Mouse (Mus musculus) left cerebral cortex, postnatal 14 days (tissue): ENCODE results near the gene Slc5a5. TPM values are rescaled to one million over a fixed set of nuclear protein-coding genes. Genes with fewer than 3 reads are reported as not detected.

Experiments
- DNase-seq, 2 experiments: peaks; one replicate each; pipeline ENCODE4 v3.0.0; 2021 to 2022; ENCODE audit warnings: low spot score in 2 of 2, mixed read lengths in 1 of 2
- intact Hi-C: fragments of 180-260 bp; cut with DNase I; formaldehyde crosslinking; loops from one replicate; pipeline ENCODE4 v1.15.1; 2025
- microRNA-seq, 2 experiments: library from miRNA; unstranded; fragments of <30 nt; microRNA quantifications; one replicate each; pipeline ENCODE4 v1.2.0; 2022
- total RNA-seq, 2 experiments: library from RNA; stranded (reverse); gene quantifications; 2 replicates each; pipeline ENCODE4 v1.2.3; 2021

Gene Slc5a5
- total RNA-seq, 2 experiments from 2014 or later: 8.4 to 10.3 TPM

DNA sequence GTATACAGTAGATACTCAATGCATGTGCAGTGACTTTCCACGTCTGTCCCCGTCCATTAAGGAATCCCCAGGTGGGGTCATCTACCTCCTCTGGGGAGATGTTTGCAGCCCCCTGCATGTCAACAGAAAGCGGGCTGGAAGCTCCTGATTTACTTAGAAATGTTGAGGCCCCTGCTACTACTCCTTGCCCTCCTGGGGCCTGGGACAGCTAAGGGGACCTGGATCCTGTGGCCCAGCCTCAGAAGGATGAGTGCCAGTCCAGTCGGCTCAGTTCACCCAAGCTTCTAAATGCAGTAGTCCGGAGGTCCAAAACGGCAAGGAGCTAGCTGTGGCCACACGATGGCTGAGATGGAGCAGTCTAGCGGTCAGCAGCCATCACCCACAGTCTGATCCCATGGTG, 48.6 kb downstream of the Slc5a5 start:
- no peak for DNase-seq
- intact Hi-C loops: loop anchor here (1.0 to 5.0 kb wide), 2 partner anchors 25 to 77 kb away; no protein-coding TSS in a partner anchor

DNA sequence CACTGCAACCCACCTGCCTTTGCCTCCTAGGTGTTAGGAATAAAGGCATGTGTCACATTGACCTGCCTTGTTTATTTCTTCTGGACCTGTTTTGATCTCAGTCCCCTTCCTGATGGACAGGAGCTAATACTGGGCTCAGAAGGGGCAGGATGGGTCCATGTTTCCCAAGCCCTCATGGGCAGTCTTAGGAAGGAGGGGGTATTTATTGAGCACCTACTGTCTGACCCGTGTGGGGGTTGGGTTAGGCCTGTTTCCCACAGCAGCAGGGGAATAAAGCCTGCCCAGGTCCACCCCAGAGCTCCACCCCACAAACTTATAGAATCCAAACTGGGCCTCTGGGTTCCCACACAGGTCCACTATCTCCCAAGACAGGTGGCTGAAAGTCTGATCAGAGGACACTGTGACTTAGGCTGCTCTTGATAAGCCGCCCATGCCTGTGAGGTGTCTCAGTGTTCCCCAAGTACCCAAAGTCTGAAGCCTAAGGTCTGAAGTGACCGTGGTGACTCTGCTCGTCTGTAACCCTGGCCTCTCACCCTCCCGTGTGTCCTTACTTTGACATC, 49.3 kb downstream of the Slc5a5 start:
- DNase-seq: no peak
- intact Hi-C loops: loop anchor here (5.0 kb wide), 1 partner anchor 76 kb away; no protein-coding TSS in a partner anchor

DNA sequence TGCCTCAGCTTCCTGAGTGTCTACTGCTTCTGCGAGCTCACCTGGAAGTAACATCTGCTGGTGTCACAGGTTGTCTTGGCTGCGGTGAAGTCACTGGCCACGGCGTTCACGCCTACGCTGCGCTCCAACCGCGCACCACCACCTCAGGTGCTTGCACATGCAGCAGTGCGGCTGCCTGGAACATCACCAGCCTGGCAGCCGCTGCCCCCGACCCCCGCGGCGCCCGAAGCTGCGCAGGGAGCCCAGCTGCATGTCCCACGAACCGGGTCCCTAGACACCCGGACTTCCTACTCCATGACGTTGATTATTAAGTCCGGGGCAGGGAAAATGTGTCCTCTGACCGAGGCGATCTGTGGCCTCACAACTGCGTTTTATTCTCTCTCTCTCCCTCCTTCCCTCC, 50.1 kb downstream of the Slc5a5 start:
- DNase-seq: no peak
- intact Hi-C loops: loop anchor here (5.0 kb wide), 1 partner anchor 75 kb away; no protein-coding TSS in a partner anchor

DNA sequence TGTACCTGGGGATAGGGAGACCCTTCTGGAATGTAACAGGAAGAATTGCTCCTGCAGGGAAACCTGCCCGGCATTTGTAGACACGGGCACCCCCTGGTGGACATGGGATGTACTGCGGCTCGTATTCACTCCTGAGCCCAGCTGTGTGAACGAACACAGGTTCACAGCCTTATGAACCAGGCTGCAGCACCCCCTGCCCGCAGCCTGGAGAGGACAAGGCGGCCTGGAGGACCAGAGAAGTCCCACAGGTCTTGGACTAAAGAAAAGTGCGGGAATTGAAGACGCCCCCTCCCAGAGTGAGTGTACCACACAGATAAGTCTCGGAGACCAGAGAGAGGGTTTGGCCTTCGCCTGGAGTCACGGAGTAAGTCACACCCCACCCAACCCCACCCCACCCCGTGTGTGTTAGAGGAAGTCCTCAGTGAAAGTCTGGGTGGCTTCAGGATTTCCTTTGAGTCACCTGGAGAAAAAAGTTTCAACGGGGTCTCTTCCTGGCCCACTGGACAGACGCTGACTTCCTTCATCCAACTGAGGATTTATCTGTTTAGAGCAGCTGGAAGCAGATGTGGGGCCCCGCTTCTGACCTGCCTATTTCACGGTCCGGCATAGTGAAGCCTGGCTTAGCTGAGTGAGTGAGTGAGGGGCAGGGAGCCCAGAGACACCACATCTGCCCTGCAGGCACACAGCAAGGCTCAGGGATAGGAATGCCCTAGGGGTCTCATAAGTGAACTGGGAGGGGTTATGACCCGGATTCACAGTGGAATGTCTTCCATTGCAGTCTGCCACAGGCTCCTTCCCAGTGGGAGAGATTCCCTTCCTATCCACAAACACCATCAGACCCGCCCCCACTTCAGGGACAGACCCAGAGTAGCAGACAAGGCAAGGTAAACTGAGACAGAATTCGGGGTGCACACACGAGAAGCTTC, 51.1 kb downstream of the Slc5a5 start:
- DNase-seq: peak; percentile 91 to 94
- intact Hi-C loops: loop anchor here (2.0 to 5.0 kb wide), 2 partner anchors 74 to 123 kb away; partner anchors contain the start of gene Gm3336

DNA sequence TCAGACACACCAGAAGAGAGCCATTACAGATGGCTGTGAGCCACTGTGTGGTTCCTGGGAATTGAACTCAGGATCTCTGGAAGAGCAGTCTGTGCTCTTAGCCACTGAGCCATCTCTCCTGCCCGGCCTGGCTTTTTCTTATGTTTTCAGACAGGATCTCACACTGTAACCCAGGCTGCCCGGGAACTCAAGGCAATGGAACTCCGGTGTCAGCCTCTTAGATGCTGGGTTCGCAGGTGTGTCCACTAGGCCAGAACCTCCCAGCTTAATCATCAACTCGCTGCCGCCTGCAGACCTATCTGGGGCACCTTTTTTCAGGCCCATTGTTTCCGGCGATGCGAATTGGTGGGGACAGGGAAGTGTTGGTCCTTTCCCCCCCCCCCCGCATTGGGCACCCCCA, 52.0 kb downstream of the Slc5a5 start:
- no peak for DNase-seq
- intact Hi-C loops: loop anchor here (2.0 to 5.0 kb wide), 2 partner anchors 73 to 122 kb away; partner anchors contain the start of gene Gm3336

DNA sequence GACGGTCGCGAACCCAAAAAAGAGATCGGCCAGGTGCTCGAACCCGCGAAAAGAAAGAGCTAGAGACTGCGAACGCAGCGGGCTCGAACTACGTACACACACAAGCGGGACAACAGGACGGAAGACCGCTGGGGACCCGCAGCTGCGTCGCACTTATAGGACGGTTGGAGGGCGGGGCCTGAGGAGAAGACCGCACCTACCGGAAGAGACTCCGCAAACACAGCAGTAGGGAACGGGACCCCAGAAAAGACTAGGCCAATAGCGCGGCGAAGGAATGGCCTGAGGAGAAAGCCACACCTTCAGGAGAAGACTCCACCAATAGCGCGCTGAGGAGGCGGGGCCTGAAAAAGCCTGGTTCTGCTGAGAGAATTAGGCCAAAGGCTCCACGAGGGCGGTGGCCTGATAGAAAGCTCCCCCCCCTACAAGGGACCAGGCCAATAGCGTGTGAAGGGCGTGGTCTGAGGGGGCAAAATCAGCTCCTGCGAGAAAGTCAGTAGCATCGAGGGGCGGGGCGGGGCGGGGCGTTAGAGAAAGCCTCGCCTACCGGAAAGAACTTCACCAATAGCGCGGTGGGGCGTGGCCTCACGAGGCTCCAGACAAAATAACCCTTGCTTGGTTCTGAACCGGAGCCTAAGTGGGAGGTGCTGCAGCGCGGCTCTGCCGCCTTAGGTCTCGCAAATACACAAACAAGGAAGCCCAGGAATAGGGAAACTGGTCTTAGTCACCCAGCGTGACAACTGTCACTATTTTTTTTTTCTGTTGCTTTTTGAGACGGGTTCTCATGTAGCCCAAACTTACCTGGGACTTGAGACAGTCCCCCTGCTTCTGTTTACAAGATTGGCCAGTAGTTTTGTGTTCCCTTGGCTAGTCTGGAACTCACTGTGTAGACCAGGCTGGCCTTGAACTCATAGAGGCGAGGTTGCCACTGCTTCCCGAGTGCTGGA, 52.9 kb downstream of the Slc5a5 start, which contains the start of gene Arrdc2:
TSS of gene Arrdc2 (minus strand) at position 313 of the 944 bp plus-strand sequence.
- intact Hi-C loops: loop anchor here (2.0 to 5.0 kb wide), 2 partner anchors 72 to 121 kb away; partner anchors contain the start of gene Gm3336
- peak; percentile 99 to 100 for DNase-seq

DNA sequence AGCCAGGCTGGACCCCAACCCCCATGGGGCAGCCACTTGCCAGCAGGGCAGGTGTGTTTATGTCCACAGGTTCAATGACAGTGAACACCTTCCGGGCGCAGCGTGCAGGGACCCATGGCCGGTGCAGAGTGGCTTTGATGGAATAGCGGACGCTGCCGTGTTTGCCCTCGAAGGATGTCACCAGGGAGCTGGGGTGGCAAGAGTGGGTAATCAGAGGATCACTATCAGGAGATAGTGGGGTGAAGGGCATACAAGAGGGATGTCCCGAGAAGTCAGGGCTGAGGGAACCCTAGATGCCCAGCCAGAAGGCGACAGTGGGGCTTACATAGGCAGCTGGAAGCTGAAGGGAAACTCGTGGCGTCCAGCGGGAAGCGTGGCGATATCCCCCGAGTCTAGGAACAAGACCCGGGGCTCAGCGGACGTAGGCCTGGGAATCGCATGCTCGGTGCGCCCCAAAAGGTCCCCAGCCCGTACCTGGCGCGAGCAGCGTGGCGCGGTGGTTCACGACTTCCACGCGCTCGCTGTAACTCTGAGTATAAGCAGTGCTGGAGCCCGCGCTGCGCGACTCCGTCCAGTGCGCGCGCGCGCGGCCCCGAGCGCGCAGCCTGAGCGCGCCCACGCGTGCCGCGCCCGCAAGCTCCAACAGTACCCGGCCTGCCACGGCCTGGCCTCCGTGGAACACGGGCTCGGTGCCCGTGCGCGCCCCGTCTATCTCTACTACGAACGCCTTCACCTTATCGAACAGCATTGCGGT, 53.7 kb downstream of the Slc5a5 start:
- intact Hi-C loops: no loop called here
- DNase-seq: no peak

DNA sequence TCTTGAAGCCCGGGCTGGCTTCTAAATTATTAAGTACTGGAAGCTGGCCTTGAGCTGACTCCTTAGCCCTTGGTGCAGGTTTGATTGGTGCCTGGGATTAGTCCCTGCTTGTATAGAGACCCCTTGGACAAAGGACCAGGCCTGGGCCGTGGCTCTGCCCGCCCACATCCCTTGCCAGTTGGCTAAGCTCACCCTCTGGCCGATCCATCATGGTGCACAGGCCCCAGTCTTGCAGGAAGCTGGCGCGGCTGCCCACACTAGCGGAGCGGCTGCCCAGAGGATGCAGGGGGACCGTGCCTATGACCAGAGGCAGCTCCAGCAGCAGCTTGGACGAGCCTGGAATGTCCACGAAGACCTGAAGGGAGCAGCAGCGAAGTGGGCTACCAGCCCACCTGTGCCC, 55.9 kb downstream of the Slc5a5 start:
- no peak for DNase-seq
- intact Hi-C loops: no loop called here

DNA sequence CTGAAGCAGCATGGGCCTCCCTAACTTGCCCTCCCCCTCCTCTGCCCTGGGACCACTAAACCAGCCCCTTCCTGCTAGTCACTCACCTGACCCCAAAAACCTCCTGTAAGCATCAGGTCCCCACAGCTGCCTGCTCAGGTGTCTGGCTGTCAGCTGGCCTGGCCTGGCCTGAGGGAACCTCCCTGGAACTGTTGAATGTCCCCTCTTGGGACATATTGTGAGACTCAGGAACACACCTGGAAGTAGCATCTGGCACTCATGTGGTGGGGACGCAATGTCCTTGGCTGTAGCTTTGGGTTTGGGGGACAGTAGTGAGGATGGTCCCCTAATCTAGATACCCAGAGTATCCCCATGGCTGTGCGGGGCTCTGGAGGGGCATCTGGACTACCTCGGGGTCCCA, 58.5 kb downstream of the Slc5a5 start:
- intact Hi-C loops: no loop called here

DNA sequence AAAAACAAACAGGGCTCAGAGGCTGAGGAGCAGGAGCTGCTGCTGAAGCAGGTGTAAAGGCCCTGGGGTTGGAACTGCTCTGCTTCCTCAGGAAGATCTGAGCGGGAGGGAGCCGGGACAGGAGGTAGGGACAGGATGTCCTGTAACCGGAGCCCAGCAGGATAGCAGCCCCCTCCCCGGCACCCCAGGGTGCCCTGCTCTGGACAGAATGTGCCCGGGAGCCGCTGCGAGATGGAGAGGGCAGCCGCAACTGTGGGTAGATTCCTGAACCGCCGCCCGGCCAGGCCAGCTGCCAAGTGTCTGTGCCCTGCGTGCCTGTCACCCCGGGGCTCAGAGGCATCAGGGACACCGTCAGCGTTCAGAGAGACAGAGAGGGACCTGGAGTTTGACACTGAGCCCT, 59.0 kb downstream of the Slc5a5 start:
- intact Hi-C loops: no loop called here
- DNase-seq: peak in 1 of 2 experiments; percentile 48

More for the DNA sequence above, 58.5 kb downstream of the Slc5a5 start:
- DNase-seq: no peak

DNA sequence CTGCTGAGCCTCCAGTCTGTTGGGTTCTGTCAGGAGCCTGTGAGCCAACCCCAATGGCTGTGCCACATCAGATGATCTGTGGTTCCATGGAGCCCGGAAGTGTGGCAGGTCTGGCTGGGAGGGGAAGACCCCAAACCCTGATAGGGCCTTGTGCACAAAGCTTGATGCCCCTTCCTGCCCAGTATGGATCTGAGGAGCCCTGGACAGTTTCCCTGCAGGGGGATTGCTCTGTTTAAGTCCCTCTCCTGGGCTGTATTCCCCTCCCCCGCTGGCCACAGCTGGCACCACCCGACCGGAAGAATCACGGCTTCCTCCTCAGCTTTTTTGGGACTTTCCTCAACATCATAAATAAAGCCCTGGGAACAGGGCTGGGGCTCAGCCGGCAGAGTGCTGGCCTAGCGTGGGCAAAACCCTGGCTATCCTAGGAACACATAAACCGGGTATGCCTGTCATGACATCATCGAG, 59.5 kb downstream of the Slc5a5 start:
- intact Hi-C loops: no loop called here
- no peak for DNase-seq

Small RNA genes within 50 kb of the gene (microRNA-seq; reads per million reads assigned to microRNA genes)
- 29.6 to 33.8 reads per million in 2 experiments for gene Mir1969
- 0.79 to 2.4 reads per million in 2 experiments for gene Mir7067

Other genes starting within 250 kb of the Slc5a5 start
- 10 to 100 TPM; 14.8 to 19.0 TPM for gene Pgpep1, start 232.4 kb downstream of the Slc5a5 start, total RNA-seq
- gene Lsm4, start 219.5 kb downstream of the Slc5a5 start, total RNA-seq: 10 to 100 TPM; 64.3 to 69.7 TPM
- gene Jund, start 193.8 kb downstream of the Slc5a5 start, total RNA-seq: 100 to 1,000 TPM; 165 to 193 TPM
- under 1 TPM in 1 of 2 experiments, not detected in 1; 0.08 TPM for gene Iqcn, start 189.3 kb downstream of the Slc5a5 start, total RNA-seq
- not detected for gene Gm3336, start 174.2 kb downstream of the Slc5a5 start, total RNA-seq
- 1 to 10 TPM; 1.0 to 1.7 TPM for gene Pde4c, start 169.0 kb downstream of the Slc5a5 start, total RNA-seq
- 100 to 1,000 TPM; 926 to 947 TPM for gene Rab3a, start 138.1 kb downstream of the Slc5a5 start, total RNA-seq
- 10 to 100 TPM; 36.3 to 36.5 TPM for gene Mpv17l2, start 131.8 kb downstream of the Slc5a5 start, total RNA-seq
- gene Pik3r2, start 116.0 kb downstream of the Slc5a5 start, total RNA-seq: 100 to 1,000 TPM; 162 to 174 TPM
- 100 to 1,000 TPM; 176 to 185 TPM for gene Mast3, start 87.7 kb downstream of the Slc5a5 start, total RNA-seq
- gene Il12rb1, start 84.3 kb downstream of the Slc5a5 start, total RNA-seq: 1 to 10 TPM; 1.2 TPM
- 10 to 100 TPM; 10.2 to 17.2 TPM for gene Arrdc2, start 53.0 kb downstream of the Slc5a5 start, total RNA-seq
- gene Kcnn1, start 29.5 kb downstream of the Slc5a5 start, total RNA-seq: 10 to 100 TPM; 17.2 to 19.2 TPM
- 10 to 100 TPM; 85.4 to 87.5 TPM for gene Ccdc124, start 18.8 kb downstream of the Slc5a5 start, total RNA-seq
- gene Rpl18a, start 4.7 kb upstream of the Slc5a5 start, total RNA-seq: 100 to 1,000 TPM; 581 to 588 TPM
- 10 to 100 TPM; 70.4 to 84.5 TPM for gene Map1s, start 13.2 kb upstream of the Slc5a5 start, total RNA-seq